ENCODE assay signal across 17 mouse cellular contexts in genomic region chr7:127491846-127492245, GRCm38 (mm10).
"Had no signal": no experiment of that assay in that cellular context is flagged by ENCODE, and none has a peak within 500 bp of the region (broad histone marks: within the 10 kb centered on the region; RNA-seq: fewer than 3 reads in every experiment).

No protein-coding gene starts in this region.

- H3K4me3 ChIP-seq: liver, embryonic 13.5 days; liver, embryonic 15.5 days; lung, embryonic 15.5 days; megakaryocyte, embryonic 14.5 days; midbrain, embryonic 13.5 days; midbrain, embryonic 15.5 days; neural tube, embryonic 12.5 days; stomach, embryonic 15.5 days had no signal

- ATAC-seq: liver, postnatal 0 days; midbrain, embryonic 13.5 days; midbrain, embryonic 15.5 days had no signal

- H3K27me3 ChIP-seq: liver, embryonic 13.5 days; liver, embryonic 15.5 days; lung, embryonic 15.5 days; megakaryocyte, embryonic 14.5 days; midbrain, embryonic 13.5 days; midbrain, embryonic 15.5 days; neural tube, embryonic 12.5 days; stomach, embryonic 15.5 days had no signal

- H3K9ac ChIP-seq: liver, embryonic 13.5 days; liver, embryonic 15.5 days; liver, postnatal 0 days; lung, embryonic 15.5 days; midbrain, embryonic 13.5 days; midbrain, embryonic 15.5 days; neural tube, embryonic 12.5 days; stomach, embryonic 15.5 days had no signal

- H3K9me3 ChIP-seq: liver, embryonic 13.5 days; liver, embryonic 15.5 days; lung, embryonic 15.5 days; megakaryocyte, embryonic 14.5 days; midbrain, embryonic 13.5 days; midbrain, embryonic 15.5 days; neural tube, embryonic 12.5 days; stomach, embryonic 15.5 days had no signal

- H3K27ac ChIP-seq: liver, embryonic 13.5 days; liver, embryonic 15.5 days; lung, embryonic 15.5 days; macrophage; midbrain, embryonic 13.5 days; midbrain, embryonic 15.5 days; neural tube, embryonic 12.5 days; stomach, embryonic 15.5 days; stomach, postnatal 0 days had no signal

- H3K4me1 ChIP-seq: lung, embryonic 15.5 days; midbrain, embryonic 13.5 days; midbrain, embryonic 15.5 days; neural tube, embryonic 12.5 days; stomach, embryonic 15.5 days had no signal

- H3K4me2 ChIP-seq: liver, embryonic 11.5 days; liver, embryonic 13.5 days; liver, embryonic 15.5 days; lung, embryonic 15.5 days; midbrain, embryonic 13.5 days; midbrain, embryonic 15.5 days; neural tube, embryonic 12.5 days; stomach, embryonic 15.5 days had no signal

- DNase-seq: liver; liver, embryonic 13.5 days; liver, postnatal 0 days; right cerebral cortex, postnatal 14 days; thymus, adult 2 months; thymus, postnatal 25 days; thymus, postnatal 4 days had no signal
